Mouse (Mus musculus): Measurements from ENCODE around the gene Cdc34b. TPM values are rescaled to one million over a fixed set of nuclear protein-coding genes. Genes with fewer than 3 reads are reported as not detected.

The Cdc34b gene
- polyA plus RNA-seq, 1 experiment from 2014 or later = 0.19 TPM

- H3K27me3 ChIP-seq (ENCODE audit: control insufficient read depth, insufficient read depth, low read length) = no peaks in the 10 kb centered on the region
- no peak overlapping the region for H3K4me2 ChIP-seq (replicated peaks; ENCODE audit: low read depth, low read length)
- H3K36me3 ChIP-seq (ENCODE audit: control insufficient read depth, insufficient read depth, low read length) = no peaks in the 10 kb centered on the region
- H3K4me3 ChIP-seq (ENCODE audit: low read depth, low read length) = no peak overlapping the region
- ATAC-seq (ENCODE audit: low FRiP score) (no peak), DNase-seq (ENCODE audit: low spot score) (no peak)
- no peak overlapping the region for H3K9ac ChIP-seq (ENCODE audit: low read depth, low read length)
- H3K4me1 ChIP-seq (replicated peaks; ENCODE audit: control insufficient read depth, insufficient read depth, low read length) = no peaks in the 10 kb centered on the region
- no peaks in the 10 kb centered on the region for H3K9me3 ChIP-seq (ENCODE audit: control insufficient read depth, low read length)
- no peak overlapping the region for H3K27ac ChIP-seq (ENCODE audit: low read depth, low read length)
These were observed 50.1 kb downstream of the Cdc34b start for GRCm38 (mm10) chr11:94791700-94792099.

Other genes starting within 250 kb of the Cdc34b start
- gene Epn3, start 241.8 kb upstream of the Cdc34b start, polyA plus RNA-seq (2014; fragmentation: Nextera tagmentation; extraction: Ambion mirVana) = 0.80 and 1.3 TPM in 2 replicates
- 2.1 and 3.3 TPM in 2 replicates for gene Mycbpap, start 220.0 kb upstream of the Cdc34b start, polyA plus RNA-seq (2014; fragmentation: Nextera tagmentation; extraction: Ambion mirVana)
- 3.4 TPM in 2 replicates for gene Rsad1, start 192.5 kb upstream of the Cdc34b start, polyA plus RNA-seq (2014; fragmentation: Nextera tagmentation; extraction: Ambion mirVana)
- 0.49 and 0.52 TPM in 2 replicates for gene Chad, start 176.7 kb upstream of the Cdc34b start, polyA plus RNA-seq (2014; fragmentation: Nextera tagmentation; extraction: Ambion mirVana)
- gene Acsf2, start 139.9 kb upstream of the Cdc34b start, polyA plus RNA-seq (2014; fragmentation: Nextera tagmentation; extraction: Ambion mirVana) = 4.9 and 5.2 TPM in 2 replicates
- gene Lrrc59, start 112.0 kb upstream of the Cdc34b start, polyA plus RNA-seq (2014; fragmentation: Nextera tagmentation; extraction: Ambion mirVana) = 169 and 183 TPM in 2 replicates
- 130 and 139 TPM in 2 replicates for gene Mrpl27, start 88.0 kb upstream of the Cdc34b start, polyA plus RNA-seq (2014; fragmentation: Nextera tagmentation; extraction: Ambion mirVana)
- 33.9 and 37.4 TPM in 2 replicates for gene Eme1, start 87.8 kb upstream of the Cdc34b start, polyA plus RNA-seq (2014; fragmentation: Nextera tagmentation; extraction: Ambion mirVana)
- 8.9 and 9.6 TPM in 2 replicates for gene Xylt2, start 64.3 kb upstream of the Cdc34b start, polyA plus RNA-seq (2014; fragmentation: Nextera tagmentation; extraction: Ambion mirVana)
- 0.11 and 0.12 TPM in 2 replicates for gene Gm11541, start 37.3 kb upstream of the Cdc34b start, polyA plus RNA-seq (2014; fragmentation: Nextera tagmentation; extraction: Ambion mirVana)
- gene Tmem92, start 40.9 kb downstream of the Cdc34b start, polyA plus RNA-seq (2014; fragmentation: Nextera tagmentation; extraction: Ambion mirVana) = not detected in 2 replicates
- gene Col1a1, start 194.4 kb downstream of the Cdc34b start, polyA plus RNA-seq (2014; fragmentation: Nextera tagmentation; extraction: Ambion mirVana) = 122 and 135 TPM in 2 replicates
- gene Hils1, start 225.8 kb downstream of the Cdc34b start, polyA plus RNA-seq (2014; fragmentation: Nextera tagmentation; extraction: Ambion mirVana) = not detected in 2 replicates
- 0.11 and 0.29 TPM in 2 replicates for gene Sgca, start 234.5 kb downstream of the Cdc34b start, polyA plus RNA-seq (2014; fragmentation: Nextera tagmentation; extraction: Ambion mirVana)
- gene Ppp1r9b, start 249.3 kb downstream of the Cdc34b start, polyA plus RNA-seq (2014; fragmentation: Nextera tagmentation; extraction: Ambion mirVana) = 12.4 and 16.2 TPM in 2 replicates

Data from hindbrain, embryonic 11.5 days (tissue).